Mouse (Mus musculus) kidney, adult 11 months (tissue): ENCODE data around the gene Ccl5.

Experiments used
- DNase-seq: peaks from one replicate; pipeline ENCODE4 v3.0.0; 2022

The Ccl5 gene

GRCm38 (mm10) chr11:83536831-83537230, 6.5 kb upstream of the Ccl5 start:
- no peak for DNase-seq

GRCm38 (mm10) chr11:83534609-83535423, 4.5 kb upstream of the Ccl5 start:
- DNase-seq: peak; percentile 74

- no peak for DNase-seq
Measured at GRCm38 (mm10) chr11:83534143-83534542, 3.8 kb upstream of the Ccl5 start.

- no peak for DNase-seq
Measured at GRCm38 (mm10) chr11:83533192-83533591, 2.9 kb upstream of the Ccl5 start.

- DNase-seq: no peak
Measured at GRCm38 (mm10) chr11:83529024-83529423, 1.3 kb downstream of the Ccl5 start.

- DNase-seq: no peak
Measured at GRCm38 (mm10) chr11:83522075-83522474, 8.2 kb downstream of the Ccl5 start, which contains the start of gene Heatr9. Gene Heatr9 (minus strand): TSS chr11:83522175.

- DNase-seq: no peak
Measured at GRCm38 (mm10) chr11:83518371-83518770, 11.9 kb downstream of the Ccl5 start.

- no peak for DNase-seq
Measured at GRCm38 (mm10) chr11:83517153-83517552, 13.2 kb downstream of the Ccl5 start.

- no peak for DNase-seq
Measured at GRCm38 (mm10) chr11:83509521-83509920, 20.8 kb downstream of the Ccl5 start.

GRCm38 (mm10) chr11:83504308-83504707, 26.0 kb downstream of the Ccl5 start:
- no peak for DNase-seq

- DNase-seq: no peak
Measured at GRCm38 (mm10) chr11:83495571-83495970, 34.7 kb downstream of the Ccl5 start.

GRCm38 (mm10) chr11:83491488-83491887, 38.8 kb downstream of the Ccl5 start:
- no peak for DNase-seq
